Mouse (Mus musculus) midbrain, postnatal 0 days (tissue): ENCODE measurements around the gene Gm20518. TPM values are rescaled to one million over a fixed set of nuclear protein-coding genes. Genes with fewer than 3 reads are reported as not detected.

Experiments used
- ATAC-seq: fragments of 200-750 bp; cut with Nextera tagmentation; 2 replicates; pipeline ENCODE4 v1.8.0; 2017; ENCODE audit warnings: moderate number of reproducible peaks, mild to moderate bottlenecking, moderate TSS enrichment, moderate library complexity; ENCODE audit not compliant: low FRiP score
- DNase-seq: peaks from one replicate; pipeline ENCODE4 v3.0.0-alpha.2; 2015; ENCODE audit warnings: low spot score
- H3K27ac ChIP-seq: fragments of 300-500 bp; sonication (generic); 2 replicates; pipeline ENCODE4 v1.5.1; 2014; ENCODE audit warnings: low read depth, mild to moderate bottlenecking, low read length, mixed read lengths
- H3K27me3 ChIP-seq: fragments of 300-500 bp; sonication (generic); 2 replicates; pipeline ENCODE4 v1.6.1; 2014; ENCODE audit warnings: low read length, control low read depth, mixed read lengths; ENCODE audit not compliant: insufficient read depth
- H3K36me3 ChIP-seq: fragments of 300-500 bp; sonication (generic); 2 replicates; pipeline ENCODE4 v1.6.1; 2014; ENCODE audit warnings: low read length, control low read depth, mixed read lengths; ENCODE audit not compliant: insufficient read depth
- H3K4me1 ChIP-seq: fragments of 300-500 bp; sonication (generic); 2 replicates; pipeline ENCODE4 v1.6.1; 2014; ENCODE audit warnings: mild to moderate bottlenecking, control low read depth, antibody characterized with exemption, low read length, mixed read lengths; ENCODE audit not compliant: insufficient read depth
- H3K4me2 ChIP-seq: fragments of 300-500 bp; sonication (generic); 2 replicates; pipeline ENCODE4 v1.6.1; 2014; ENCODE audit warnings: low read depth, mild to moderate bottlenecking, low read length, mixed read lengths; ENCODE audit not compliant: poor library complexity, severe bottlenecking
- H3K4me3 ChIP-seq: fragments of 300-500 bp; sonication (generic); 2 replicates; pipeline ENCODE4 v1.5.1; 2014; ENCODE audit warnings: low read depth, mild to moderate bottlenecking, low read length, moderate library complexity
- H3K9ac ChIP-seq: fragments of 300-500 bp; sonication (generic); replicated peaks from 2 replicates; pipeline ENCODE4 v1.6.1; 2014; ENCODE audit warnings: mild to moderate bottlenecking, low read length, moderate library complexity, mixed read lengths; ENCODE audit not compliant: poor library complexity, severe bottlenecking
- H3K9me3 ChIP-seq: fragments of 300-500 bp; sonication (generic); 2 replicates; pipeline ENCODE4 v1.6.1; 2016; ENCODE audit warnings: low read length, control low read depth
- CTCF ChIP-seq: IDR thresholded peaks from 2 replicates; pipeline ENCODE4 v1.5.1; 2016; ENCODE audit warnings: antibody characterized with exemption, mild to moderate bottlenecking
- WGBS: fragments of 180-500 bp; shearing (Covaris S2); extraction: QIAGEN DNeasy Blood & Tissue Kit; methylation state at CpG from one replicate; pipeline ENCODE4 v1.1.7; 2014; 5-methylcytosine and 5-hydroxymethylcytosine counted together
- polyA plus RNA-seq: library from polyadenylated mRNA; unstranded; fragments of >200 nt; fragmentation: Nextera tagmentation; extraction: Ambion mirVana; gene quantifications from 2 replicates; pipeline ENCODE4 v1.2.1, GENCODE M21; 2015
- total RNA-seq: library from RNA; depleted of rRNA; stranded (reverse); fragments of >200 nt; gene quantifications from 2 replicates; pipeline ENCODE4 v1.2.3, GENCODE M21; 2014; rRNA removed

Gm20518 gene
- total and polyA plus RNA-seq, 2 experiments from 2014 or later, result 0.15 to 1.6 TPM

DNA sequence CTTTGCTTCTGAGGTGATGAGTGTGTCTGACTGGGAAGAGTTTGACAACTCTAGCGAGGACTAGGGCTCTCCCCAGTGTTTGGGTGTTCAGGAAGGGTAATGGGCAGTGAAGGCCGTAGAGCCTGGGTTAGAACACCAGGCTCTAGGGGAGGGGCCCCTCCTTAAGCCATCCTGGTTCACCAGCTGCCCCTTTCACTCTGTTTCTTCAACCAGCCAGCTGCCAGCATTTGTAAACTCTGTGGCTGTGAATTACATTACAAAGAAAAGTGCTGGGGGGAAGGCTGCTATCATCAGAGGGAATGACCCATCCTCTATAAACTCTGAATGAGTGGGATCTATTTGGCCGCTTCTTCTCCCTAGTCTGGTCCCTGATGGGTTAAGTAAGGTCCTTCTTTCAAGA, 98.7 kb downstream of the Gm20518 start:
- DNase-seq (no peak), ATAC-seq (no peak)
- H3K9ac ChIP-seq, result no peak overlapping the region
- no peak for TF ChIP-seq CTCF
- H3K27me3 ChIP-seq, result peaks cover 22% of the 10 kb centered on the region
- H3K4me3 ChIP-seq, result no peak overlapping the region
- H3K4me2 ChIP-seq, result no peak overlapping the region
- WGBS, result 76% methylated on average over 3 of the region's 3 CpGs
- H3K27ac ChIP-seq, result no peak overlapping the region
- no peaks in the 10 kb centered on the region; the same call in 1 of the 2 replicates for H3K4me1 ChIP-seq
- peaks cover 17% of the 10 kb centered on the region for H3K36me3 ChIP-seq
- H3K9me3 ChIP-seq, result no peaks in the 10 kb centered on the region

DNA sequence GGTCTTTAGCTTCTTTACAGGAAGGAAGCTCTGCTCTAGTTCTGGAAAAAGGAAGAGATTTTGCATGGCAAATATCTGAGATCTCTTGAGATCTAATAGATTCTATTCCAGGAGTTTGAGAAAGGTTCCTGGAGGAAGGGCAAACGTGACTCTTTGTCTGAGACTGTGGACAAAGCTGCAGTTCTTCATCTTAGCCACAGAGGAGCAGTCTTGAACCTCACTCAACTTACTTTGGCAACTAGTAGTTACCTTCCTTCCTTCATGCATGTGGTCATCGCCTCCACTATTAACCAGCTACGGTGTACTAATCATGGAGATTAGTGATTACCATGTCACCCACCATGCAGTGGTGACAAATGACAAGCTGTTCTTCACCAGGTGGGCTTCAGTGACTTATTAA, 106.1 kb downstream of the Gm20518 start:
- Histone ChIP-seq H3K9me3 (no peaks in the 10 kb centered on the region), H3K4me3 (no peak overlapping the region), H3K4me2 (no peak overlapping the region), H3K27ac (no peak overlapping the region), H3K9ac (no peak overlapping the region), H3K27me3 (no peaks in the 10 kb centered on the region), H3K36me3 (peaks cover 37% of the 10 kb centered on the region), H3K4me1 (no peaks in the 10 kb centered on the region)
- TF ChIP-seq CTCF, result peak; percentile 63
- ATAC-seq, result no peak
- 50% methylated on average over 3 of the region's 3 CpGs for WGBS
- DNase-seq, result no peak

Other genes starting within 250 kb of the Gm20518 start
- 22.5 and 25.3 TPM in 2 replicates for gene Ccdc74a, start 245.2 kb downstream of the Gm20518 start, total RNA-seq
- 30.8 and 35.5 TPM in 2 replicates for gene Ccdc74a, start 245.2 kb downstream of the Gm20518 start, polyA plus RNA-seq
- 58.3 and 60.7 TPM in 2 replicates for gene Med15, start 158.8 kb downstream of the Gm20518 start, total RNA-seq
- gene Med15, start 158.8 kb downstream of the Gm20518 start, polyA plus RNA-seq, result 43.0 and 49.3 TPM in 2 replicates
- gene Klhl22, start 132.1 kb downstream of the Gm20518 start, total RNA-seq, result 150 and 156 TPM in 2 replicates
- gene Klhl22, start 132.1 kb downstream of the Gm20518 start, polyA plus RNA-seq, result 79.3 and 82.6 TPM in 2 replicates
- gene Scarf2, start 94.4 kb downstream of the Gm20518 start, total RNA-seq, result 8.5 and 12.6 TPM in 2 replicates
- gene Scarf2, start 94.4 kb downstream of the Gm20518 start, polyA plus RNA-seq, result 2.1 and 2.4 TPM in 2 replicates
- 7.0 and 13.5 TPM in 2 replicates for gene B830017H08Rik, start 58.5 kb downstream of the Gm20518 start, total RNA-seq
- gene B830017H08Rik, start 58.5 kb downstream of the Gm20518 start, polyA plus RNA-seq, result 7.8 and 8.5 TPM in 2 replicates
- gene Car15, start 53.3 kb downstream of the Gm20518 start, total RNA-seq, result 2.4 and 12.8 TPM in 2 replicates
- 1.7 and 2.0 TPM in 2 replicates for gene Car15, start 53.3 kb downstream of the Gm20518 start, polyA plus RNA-seq
- not detected in 2 replicates for gene Tssk1, start 2.6 kb upstream of the Gm20518 start, total RNA-seq
- gene Tssk1, start 2.6 kb upstream of the Gm20518 start, polyA plus RNA-seq, result 0.07 TPM in 1 of 2 replicates, not detected in the other
- gene Dgcr2, start 6.9 kb upstream of the Gm20518 start, total RNA-seq, result 161 and 178 TPM in 2 replicates
- 94.0 and 95.9 TPM in 2 replicates for gene Dgcr2, start 6.9 kb upstream of the Gm20518 start, polyA plus RNA-seq
- gene Tssk2, start 7.0 kb upstream of the Gm20518 start, total RNA-seq, result not detected in 2 replicates
- not detected in 2 replicates for gene Tssk2, start 7.0 kb upstream of the Gm20518 start, polyA plus RNA-seq
- gene Ess2, start 19.7 kb upstream of the Gm20518 start, total RNA-seq, result 40.4 and 52.2 TPM in 2 replicates
- gene Ess2, start 19.7 kb upstream of the Gm20518 start, polyA plus RNA-seq, result 41.3 and 43.4 TPM in 2 replicates
- gene Gsc2, start 23.4 kb upstream of the Gm20518 start, total RNA-seq, result 0.61 TPM in 1 of 2 replicates, not detected in the other
- gene Gsc2, start 23.4 kb upstream of the Gm20518 start, polyA plus RNA-seq, result 0.31 and 0.52 TPM in 2 replicates
- gene Slc25a1, start 36.5 kb upstream of the Gm20518 start, total RNA-seq, result 178 and 184 TPM in 2 replicates
- gene Slc25a1, start 36.5 kb upstream of the Gm20518 start, polyA plus RNA-seq, result 146 and 155 TPM in 2 replicates
- not detected in 2 replicates for gene Vpreb2, start 88.8 kb upstream of the Gm20518 start, total RNA-seq
- gene Vpreb2, start 88.8 kb upstream of the Gm20518 start, polyA plus RNA-seq, result not detected in 2 replicates
- gene Dgcr6, start 161.2 kb upstream of the Gm20518 start, total RNA-seq, result 64.0 and 68.5 TPM in 2 replicates
- gene Dgcr6, start 161.2 kb upstream of the Gm20518 start, polyA plus RNA-seq, result 164 and 172 TPM in 2 replicates
- 11.1 and 14.8 TPM in 2 replicates for gene Prodh, start 198.5 kb upstream of the Gm20518 start, total RNA-seq
- gene Prodh, start 198.5 kb upstream of the Gm20518 start, polyA plus RNA-seq, result 5.4 and 6.8 TPM in 2 replicates
- 39.6 and 71.7 TPM in 2 replicates for gene Rtn4r, start 236.0 kb upstream of the Gm20518 start, total RNA-seq
- 32.3 and 36.2 TPM in 2 replicates for gene Rtn4r, start 236.0 kb upstream of the Gm20518 start, polyA plus RNA-seq